Mouse (Mus musculus) MEL (cell line): Measurements from ENCODE around the gene Plcb4. TPM values are rescaled to one million over a fixed set of nuclear protein-coding genes. Genes with fewer than 3 reads are reported as not detected.

ENCODE experiments used
- DNase-seq: peaks from one replicate; pipeline ENCODE4 v3.0.0; 2011; ENCODE audit warnings: low read depth, low spot score
- H3K27ac ChIP-seq: 2 replicates; pipeline ENCODE4 v1.5.1; 2012; ENCODE audit warnings: low read depth, mild to moderate bottlenecking, control low read depth, low read length, moderate library complexity; ENCODE audit not compliant: control insufficient read depth
- H3K27me3 ChIP-seq, 2 experiments: fragments of 150-350 bp in 1 of 2; sonication (generic) in 1 of 2; 2 replicates each; pipeline ENCODE4 v1.6.1; 2012; ENCODE audit warnings: low read length in 2 of 2, mild to moderate bottlenecking in 2 of 2, improper control_type of control experiment in 1 of 2, moderate library complexity in 1 of 2; ENCODE audit not compliant: insufficient read depth in 2 of 2, control insufficient read depth in 1 of 2
- H3K36me3 ChIP-seq, 2 experiments: 2 replicates each; pipeline ENCODE4 v1.6.1; 2012 to 2014; ENCODE audit warnings: low read length in 2 of 2, improper control_type of control experiment in 1 of 2, inconsistent platforms in 1 of 2, mild to moderate bottlenecking in 1 of 2; ENCODE audit not compliant: insufficient read depth in 2 of 2, control insufficient read depth in 1 of 2
- H3K4me1 ChIP-seq, 2 experiments: fragments of 150-350 bp in 1 of 2; sonication (generic) in 1 of 2; 2 replicates each; pipeline ENCODE4 v1.6.1; 2012; ENCODE audit warnings: low read length in 2 of 2, improper control_type of control experiment in 1 of 2, mild to moderate bottlenecking in 1 of 2; ENCODE audit not compliant: insufficient read depth in 2 of 2, control insufficient read depth in 1 of 2
- H3K4me3 ChIP-seq, 2 experiments: fragments of 150-350 bp in 1 of 2; sonication (generic) in 1 of 2; 2 replicates each; pipeline ENCODE4 v1.5.1; 2012; ENCODE audit warnings: low read depth in 2 of 2, low read length in 2 of 2, mild to moderate bottlenecking in 2 of 2, moderate library complexity in 2 of 2, control low read depth in 1 of 2, improper control_type of control experiment in 1 of 2; ENCODE audit not compliant: control insufficient read depth in 1 of 2, insufficient read depth in 1 of 2
- H3K79me2 ChIP-seq: 2 replicates; pipeline ENCODE4 v1.6.1; 2012; ENCODE audit warnings: mild to moderate bottlenecking, low read length, moderate library complexity; ENCODE audit not compliant: control insufficient read depth, poor library complexity, insufficient read depth
- H3K9ac ChIP-seq: 2 replicates; pipeline ENCODE4 v1.6.1; 2012; ENCODE audit warnings: low read depth, mild to moderate bottlenecking, control low read depth, low read length, moderate library complexity; ENCODE audit not compliant: control insufficient read depth, poor library complexity, severe bottlenecking
- H3K9me3 ChIP-seq: fragments of 150-350 bp; sonication (generic); replicated peaks from 2 replicates; pipeline ENCODE4 v1.6.1; 2012; ENCODE audit warnings: mild to moderate bottlenecking, low read length, improper control_type of control experiment, moderate library complexity; ENCODE audit not compliant: insufficient read depth
- CHD1 ChIP-seq: IDR thresholded peaks from 2 replicates; pipeline ENCODE4 v1.6.1; 2012; ENCODE audit warnings: low read depth, mild to moderate bottlenecking, inconsistent platforms, low read length, improper control_type of control experiment
- ELF1 ChIP-seq: IDR thresholded peaks from 2 replicates; pipeline ENCODE4 v1.6.1; 2014; ENCODE audit warnings: low read depth, mild to moderate bottlenecking, inconsistent platforms, low read length, improper control_type of control experiment, moderate library complexity
- EP300 ChIP-seq, 2 experiments: IDR thresholded peaks; 2 replicates each; pipeline ENCODE4 v1.6.1; 2011; ENCODE audit warnings: improper control_type of control experiment in 2 of 2, low read length in 2 of 2, low read depth in 1 of 2, mild to moderate bottlenecking in 1 of 2
- GABPA ChIP-seq: IDR thresholded peaks from 2 replicates; pipeline ENCODE4 v1.6.1; 2012; ENCODE audit warnings: low read depth, mild to moderate bottlenecking, inconsistent platforms, low read length, improper control_type of control experiment, moderate library complexity
- KAT2A ChIP-seq: conservative IDR thresholded peaks from 2 replicates; pipeline ENCODE4 v1.6.1; 2012; ENCODE audit warnings: low read depth, low read length, improper control_type of control experiment, inconsistent platforms
- MAFK ChIP-seq: IDR thresholded peaks from 2 replicates; pipeline ENCODE4 v1.6.1; 2011; ENCODE audit warnings: low read depth, mild to moderate bottlenecking, low read length, improper control_type of control experiment, borderline replicate concordance
- MAZ ChIP-seq: IDR thresholded peaks from 2 replicates; pipeline ENCODE4 v1.6.1; 2012; ENCODE audit warnings: low read depth, mild to moderate bottlenecking, inconsistent platforms, low read length, improper control_type of control experiment
- MXI1 ChIP-seq: IDR thresholded peaks from 2 replicates; pipeline ENCODE4 v1.6.1; 2011; ENCODE audit warnings: mild to moderate bottlenecking, low read depth, low read length, improper control_type of control experiment
- MYC ChIP-seq: IDR thresholded peaks from 2 replicates; pipeline ENCODE4 v1.6.1; 2011; ENCODE audit warnings: low read depth, mild to moderate bottlenecking, low read length, improper control_type of control experiment, moderate library complexity
- NELFE ChIP-seq: IDR thresholded peaks from 2 replicates; pipeline ENCODE4 v1.6.1; 2011; ENCODE audit warnings: low read depth, low read length, improper control_type of control experiment
- NRF1 ChIP-seq: IDR thresholded peaks from 2 replicates; pipeline ENCODE4 v1.6.1; 2014; ENCODE audit warnings: low read depth, mild to moderate bottlenecking, inconsistent platforms, low read length, improper control_type of control experiment, moderate library complexity; ENCODE audit not compliant: poor library complexity, insufficient read depth, severe bottlenecking
- POLR2AphosphoS2 ChIP-seq: IDR thresholded peaks from 2 replicates; pipeline ENCODE4 v1.6.1; 2011; ENCODE audit warnings: low read length, improper control_type of control experiment
- POLR2AphosphoS5 ChIP-seq: IDR thresholded peaks from 2 replicates; pipeline ENCODE4 v1.6.1; 2012; ENCODE audit warnings: low read depth, borderline replicate concordance, mild to moderate bottlenecking, inconsistent platforms, low read length, moderate library complexity, mixed read lengths
- RAD21 ChIP-seq: IDR thresholded peaks from 2 replicates; pipeline ENCODE4 v1.6.1; 2011; ENCODE audit warnings: mild to moderate bottlenecking, low read depth, low read length, improper control_type of control experiment
- RCOR1 ChIP-seq: IDR thresholded peaks from 2 replicates; pipeline ENCODE4 v1.6.1; 2012; ENCODE audit warnings: low read depth, mild to moderate bottlenecking, inconsistent platforms, low read length, improper control_type of control experiment
- TAL1 ChIP-seq: IDR thresholded peaks from 2 replicates; pipeline ENCODE4 v1.6.1; 2012; ENCODE audit warnings: mild to moderate bottlenecking, inconsistent platforms, low read length, moderate library complexity, mixed read lengths
- TBP ChIP-seq: IDR thresholded peaks from 2 replicates; pipeline ENCODE4 v1.8.0; 2011; ENCODE audit warnings: low read depth, low read length, improper control_type of control experiment
- TCF12 ChIP-seq: IDR thresholded peaks from 2 replicates; pipeline ENCODE4 v1.6.1; 2014; ENCODE audit warnings: low read depth, mild to moderate bottlenecking, inconsistent platforms, low read length, improper control_type of control experiment, moderate library complexity
- UBTF ChIP-seq: IDR thresholded peaks from 2 replicates; pipeline ENCODE4 v1.6.1; 2012; ENCODE audit warnings: low read depth, mild to moderate bottlenecking, inconsistent platforms, low read length, improper control_type of control experiment, moderate library complexity, borderline replicate concordance; ENCODE audit not compliant: insufficient read depth
- USF1 ChIP-seq: IDR thresholded peaks from 2 replicates; pipeline ENCODE4 v1.6.1; 2014; ENCODE audit warnings: low read depth, mild to moderate bottlenecking, inconsistent platforms, low read length, improper control_type of control experiment, moderate library complexity
- ZC3H11A ChIP-seq: IDR thresholded peaks from 2 replicates; pipeline ENCODE4 v1.6.1; 2012; ENCODE audit warnings: low read depth, mild to moderate bottlenecking, inconsistent platforms, low read length, improper control_type of control experiment
- ZMIZ1 ChIP-seq: IDR thresholded peaks from 2 replicates; pipeline ENCODE4 v1.6.1; 2012; ENCODE audit warnings: low read depth, mild to moderate bottlenecking, inconsistent platforms, low read length, improper control_type of control experiment, moderate library complexity
- ZNF384 ChIP-seq: IDR thresholded peaks from 2 replicates; pipeline ENCODE4 v1.6.1; 2012; ENCODE audit warnings: low read depth, mild to moderate bottlenecking, inconsistent platforms, low read length, improper control_type of control experiment
- polyA plus RNA-seq, 2 experiments: library from polyadenylated mRNA; stranded (reverse) in 1 of 2; unstranded in 1 of 2; fragments of >175 nt in 1 of 2; fragments of >200 nt in 1 of 2; gene quantifications; 2 replicates each; pipeline versions ENCODE4 v1.2.1 to v1.2.4; 2012; ENCODE audit warnings: low replicate concordance in 2 of 2, low read depth in 1 of 2; ENCODE audit not compliant: insufficient read length in 2 of 2, insufficient read depth in 1 of 2, missing spikeins in 1 of 2
- total RNA-seq: library from RNA; depleted of rRNA; stranded (reverse); fragments of 300-350 nt; gene quantifications from 2 replicates; pipeline ENCODE4 v1.2.3, GENCODE M21; 2012

Gene Plcb4
- total and polyA plus RNA-seq, 3 experiments: not detected

DNA sequence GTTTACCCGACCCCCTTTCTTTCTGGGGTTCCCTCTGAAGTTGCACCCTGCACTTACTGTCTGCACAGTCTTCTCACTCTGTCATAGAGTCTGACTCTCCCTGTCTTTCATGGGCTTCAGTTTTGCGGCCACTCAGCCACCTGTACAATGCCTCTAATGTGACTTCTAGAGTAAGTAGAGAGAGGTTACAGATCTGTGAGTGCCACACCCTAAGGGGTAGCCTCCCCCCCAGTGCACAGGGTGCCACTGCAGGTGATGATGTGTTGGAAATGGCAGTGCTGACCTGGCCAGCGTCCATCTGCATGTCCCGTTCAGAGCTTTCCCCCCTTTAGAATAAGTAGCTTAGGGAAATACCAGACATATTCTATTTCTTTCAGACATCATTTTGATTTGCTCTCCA is 336.4 kb downstream of the Plcb4 start:
- DNase-seq: no peak
- H3K9me3 ChIP-seq: no peaks in the 10 kb centered on the region

DNA sequence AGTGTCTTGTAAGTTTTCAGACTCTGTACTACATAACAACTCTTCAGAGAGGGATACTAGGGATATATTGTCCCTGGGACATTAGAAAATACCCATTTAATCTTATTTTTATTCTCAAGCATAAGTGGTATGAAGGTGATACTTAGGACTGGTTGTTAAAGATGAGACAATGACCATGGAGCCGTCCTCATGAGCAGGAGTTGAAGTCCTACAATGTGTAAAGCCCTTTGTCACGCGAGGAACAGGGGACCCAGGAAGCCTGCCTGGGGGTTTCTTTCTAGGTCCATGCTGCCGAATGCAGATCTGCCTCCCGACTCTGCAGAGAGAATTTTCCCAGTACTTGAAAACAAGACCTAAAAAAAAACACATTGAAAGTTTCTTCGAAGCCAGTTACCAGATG is 338.1 kb downstream of the Plcb4 start:
- no peak for TF ChIP-seq GABPA
- TF ChIP-seq ELF1: no peak
- TF ChIP-seq MAZ: no peak
- no peak for TF ChIP-seq TBP
- TF ChIP-seq UBTF: no peak
- no peak for TF ChIP-seq RCOR1
- no peak for TF ChIP-seq KAT2A
- TF ChIP-seq MAFK: no peak
- TF ChIP-seq EP300 (IDR thresholded peaks at IDR 0.05; ENCODE audit: low read depth in 1 of 2, low read length in 2 of 2): no peak
- TF ChIP-seq POLR2AphosphoS2: no peak
- H3K79me2 ChIP-seq: no peaks in the 10 kb centered on the region
- H3K4me1 ChIP-seq: no peaks in the 10 kb centered on the region
- H3K36me3 ChIP-seq: no peaks in the 10 kb centered on the region
- no peaks in the 10 kb centered on the region for H3K9me3 ChIP-seq
- no peak overlapping the region for H3K9ac ChIP-seq
- no peak overlapping the region for H3K27ac ChIP-seq
- DNase-seq: no peak
- H3K4me3 ChIP-seq: no peak overlapping the region
- no peaks in the 10 kb centered on the region for H3K27me3 ChIP-seq

More for the DNA sequence above, 336.4 kb downstream of the Plcb4 start:
- no peak overlapping the region for H3K4me3 ChIP-seq
- H3K79me2 ChIP-seq: no peaks in the 10 kb centered on the region
- H3K4me1 ChIP-seq: no peaks in the 10 kb centered on the region
- no peak for TF ChIP-seq CHD1
- TF ChIP-seq MXI1: no peak
- no peaks in the 10 kb centered on the region for H3K27me3 ChIP-seq
- H3K27ac ChIP-seq: no peak overlapping the region
- no peak overlapping the region for H3K9ac ChIP-seq
- no peaks in the 10 kb centered on the region for H3K36me3 ChIP-seq

DNA sequence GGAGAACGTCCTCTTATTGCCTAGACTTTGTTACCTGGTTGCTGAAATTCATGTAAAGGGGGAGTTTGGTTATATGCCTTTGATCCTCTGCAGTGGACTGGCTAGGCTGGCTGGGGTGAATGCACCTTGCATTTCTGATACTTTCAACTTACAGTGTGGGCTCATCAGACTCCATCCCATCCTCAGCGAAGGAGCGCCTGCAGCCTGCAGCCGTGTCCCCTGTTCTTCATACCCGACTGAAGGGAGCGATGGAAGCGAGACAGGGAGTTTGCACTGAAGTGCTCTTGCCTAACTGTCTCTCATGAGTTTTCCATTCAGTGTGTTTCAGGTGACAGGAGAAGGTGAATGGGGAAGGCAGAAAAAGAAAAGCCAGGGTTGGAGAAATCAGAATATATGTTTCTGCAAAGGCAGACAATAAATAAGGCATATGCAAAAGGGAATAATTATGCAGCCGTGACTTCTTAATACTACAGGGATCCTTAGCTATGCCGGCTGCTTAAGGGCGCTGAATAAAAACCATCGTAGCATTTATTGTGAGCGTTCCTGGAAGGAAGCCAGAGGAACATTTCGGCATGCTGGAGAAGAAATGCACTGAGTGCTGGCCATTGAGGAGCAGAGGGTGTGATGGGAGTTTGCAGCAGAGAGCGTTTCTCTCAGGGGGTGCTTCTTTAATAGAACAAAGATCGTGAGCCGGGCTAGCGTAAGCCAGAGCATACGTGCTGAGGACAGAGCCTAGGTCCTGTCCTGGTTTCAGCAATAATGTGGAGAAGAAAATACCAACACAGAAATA is 338.7 kb downstream of the Plcb4 start:
- no peak for TF ChIP-seq TCF12
- TF ChIP-seq RAD21: no peak
- no peak for TF ChIP-seq TAL1
- no peak for TF ChIP-seq ZNF384
- TF ChIP-seq NELFE: no peak
- no peak for TF ChIP-seq ZC3H11A
- no peak for TF ChIP-seq MYC
- no peak for TF ChIP-seq USF1
- TF ChIP-seq POLR2AphosphoS5: no peak
- TF ChIP-seq NRF1: no peak
- no peak for TF ChIP-seq ZMIZ1
- no peak for DNase-seq
- Histone ChIP-seq H3K9me3 (no peaks in the 10 kb centered on the region), H3K36me3 (no peaks in the 10 kb centered on the region), H3K4me1 (no peaks in the 10 kb centered on the region), H3K4me3 (no peak overlapping the region), H3K9ac (no peak overlapping the region), H3K79me2 (no peaks in the 10 kb centered on the region), H3K27ac (no peak overlapping the region), H3K27me3 (no peaks in the 10 kb centered on the region)
